ENCODE assay signal across 1 mouse cellular context in the genomic region with DNA sequence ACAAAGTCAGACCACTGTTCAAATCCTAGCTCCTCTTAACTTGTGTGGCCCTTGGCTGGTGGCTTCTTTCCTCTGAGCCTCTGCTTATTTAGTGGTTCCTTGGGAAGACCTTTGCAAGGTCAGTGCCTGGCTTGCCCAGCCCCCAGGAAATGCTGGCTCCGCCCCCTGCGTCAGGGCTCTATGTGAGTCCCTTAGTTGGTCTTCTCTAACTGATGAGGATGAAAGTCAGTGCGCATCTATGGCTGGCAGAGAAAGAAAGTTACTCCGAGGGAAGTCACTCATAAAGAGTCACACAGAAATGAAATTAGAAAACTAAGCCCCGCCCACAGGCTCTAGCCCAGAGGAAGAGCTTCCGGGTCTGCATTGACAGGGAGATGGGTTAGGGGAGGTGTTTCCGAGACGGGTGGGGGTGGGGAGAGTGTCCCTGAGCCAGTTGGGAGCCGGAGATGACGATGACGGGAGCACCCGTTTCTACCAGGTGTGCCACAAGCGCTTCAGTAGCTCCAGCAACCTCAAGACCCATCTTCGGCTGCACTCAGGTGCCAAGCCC.
A peak's percentile ranks its signal among the peaks of the same experiment; 100 is the strongest.
TF ChIP-seq lines count a peak whose summit lies in the region.

No protein-coding gene starts in this region.

TF ChIP-seq in CH12.LX, 34 proteins besides CTCF, POLR2A, EP300 and RAD21:
- TF ChIP-seq NRF1 (IDR thresholded peaks at IDR 0.05; ENCODE audit: low read depth, low read length) (no peak), MEF2A (IDR thresholded peaks at IDR 0.05; ENCODE audit: borderline replicate concordance, low read depth, low read length) (no peak), CHD2 (IDR thresholded peaks at IDR 0.05; ENCODE audit: low read length) (no peak), RCOR1 (conservative IDR thresholded peaks at IDR 0.05; ENCODE audit: low read depth, low read length) (no peak), ELF1 (IDR thresholded peaks at IDR 0.05; ENCODE audit: low read depth, low read length) (peak; percentile 49), MAX (IDR thresholded peaks at IDR 0.05; ENCODE audit: low read length) (no peak), CHD1 (IDR thresholded peaks at IDR 0.05; ENCODE audit: low read depth, low read length) (no peak), GABPA (IDR thresholded peaks at IDR 0.05; ENCODE audit: insufficient replicate concordance, low read depth, low read length) (no peak), JUN (IDR thresholded peaks at IDR 0.05; ENCODE audit: insufficient read depth, low read depth, low read length) (no peak)
